Mouse (Mus musculus) ES-CJ7 (cell line): ENCODE results near the gene N6amt1.

Experiments used
- DNase-seq: peaks from one replicate; pipeline ENCODE4 v3.0.0; 2011; ENCODE audit warnings: low read depth, low spot score

N6amt1 gene

DNA sequence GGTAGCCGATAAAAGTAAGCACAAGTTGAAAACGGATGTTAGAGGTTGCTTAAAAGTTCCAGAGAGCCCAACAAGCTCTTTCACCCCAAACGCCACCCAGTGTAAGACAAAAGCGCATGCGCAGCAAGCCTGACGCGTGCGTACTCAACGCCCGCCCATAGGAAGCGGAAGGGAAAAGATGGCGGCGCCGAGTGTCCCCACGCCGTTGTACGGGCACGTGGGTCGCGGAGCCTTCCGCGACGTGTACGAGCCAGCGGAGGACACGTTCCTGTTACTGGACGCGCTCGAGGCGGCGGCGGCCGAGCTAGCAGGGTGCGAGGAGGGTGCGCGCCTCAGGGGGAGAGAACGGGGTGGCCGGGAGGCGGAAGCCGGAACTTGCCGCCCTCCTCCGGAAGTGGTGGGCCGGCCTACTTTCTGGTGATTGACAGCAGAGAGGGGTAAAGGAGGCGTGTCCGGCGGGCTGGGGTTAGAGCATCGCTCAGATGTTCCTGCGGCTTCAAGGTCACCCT is at the start of gene N6amt1:
Gene N6amt1 (plus strand): TSS at position 111 of the 509 bp plus-strand sequence.
- peak; percentile 97 for DNase-seq

DNA sequence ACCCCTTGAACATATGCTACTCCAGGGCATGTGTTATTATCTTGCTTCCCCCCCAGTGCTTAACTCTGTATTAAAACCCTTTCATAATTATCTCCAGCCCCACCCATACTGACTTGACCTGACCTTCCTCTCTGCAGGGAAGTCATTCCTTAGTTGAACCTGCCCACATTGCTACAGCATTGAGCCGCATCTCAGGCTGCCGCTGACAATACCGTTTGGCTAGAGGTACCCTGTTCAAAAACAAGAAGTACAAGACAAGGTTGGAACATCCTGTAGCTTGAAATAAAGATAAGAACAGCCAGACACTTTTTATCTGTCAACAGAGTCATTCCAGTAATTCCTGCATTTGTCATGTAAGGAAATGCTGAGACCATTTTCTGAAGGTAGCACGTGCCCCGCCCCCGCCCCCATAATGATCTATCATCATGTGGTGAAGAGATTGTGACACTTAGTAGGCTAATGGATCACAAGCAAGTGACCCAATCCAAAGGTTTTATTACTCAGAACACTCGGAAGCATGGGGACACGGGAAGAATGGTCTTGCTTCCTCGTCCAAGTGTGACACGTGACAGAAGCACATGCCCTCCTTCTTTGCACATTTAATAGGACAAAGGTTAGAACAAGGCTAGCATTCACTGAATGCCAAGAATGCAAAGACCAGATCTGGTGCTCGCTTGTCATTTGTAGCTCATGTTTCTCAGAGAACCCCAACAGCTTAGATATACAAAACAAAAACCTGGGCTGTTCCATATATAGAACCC is 48.6 kb upstream of the N6amt1 start:
- no peak for DNase-seq

DNA sequence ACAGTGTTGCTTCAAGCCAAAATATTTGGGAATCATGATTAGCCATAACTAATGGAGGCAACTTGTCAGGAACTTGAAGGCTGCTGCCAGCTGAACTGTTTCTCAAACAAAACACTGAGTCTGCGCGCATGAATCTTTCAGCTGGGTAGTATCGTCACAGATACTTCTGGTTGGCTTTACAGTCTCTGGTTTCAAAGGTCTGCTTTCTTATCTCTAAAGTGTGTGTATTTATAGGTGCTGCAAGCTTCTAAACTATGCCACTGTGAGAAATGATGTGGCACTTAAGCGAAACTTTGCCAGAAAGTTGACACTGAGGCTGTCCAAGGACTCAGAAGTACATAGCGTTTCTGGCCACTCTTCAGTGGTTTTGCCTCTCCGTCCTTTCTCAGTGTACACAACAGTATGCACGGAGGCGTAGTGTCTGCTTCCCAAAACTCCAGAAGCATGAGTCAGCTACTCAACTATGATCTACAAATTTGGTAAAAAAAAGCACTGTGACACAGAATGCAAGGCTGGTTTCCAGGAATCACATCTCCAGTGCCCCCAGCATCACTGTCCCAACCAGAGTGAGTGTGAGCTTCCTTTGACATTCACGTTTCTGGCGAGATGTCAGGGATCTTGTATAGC is 46.8 kb upstream of the N6amt1 start:
- DNase-seq = no peak

DNA sequence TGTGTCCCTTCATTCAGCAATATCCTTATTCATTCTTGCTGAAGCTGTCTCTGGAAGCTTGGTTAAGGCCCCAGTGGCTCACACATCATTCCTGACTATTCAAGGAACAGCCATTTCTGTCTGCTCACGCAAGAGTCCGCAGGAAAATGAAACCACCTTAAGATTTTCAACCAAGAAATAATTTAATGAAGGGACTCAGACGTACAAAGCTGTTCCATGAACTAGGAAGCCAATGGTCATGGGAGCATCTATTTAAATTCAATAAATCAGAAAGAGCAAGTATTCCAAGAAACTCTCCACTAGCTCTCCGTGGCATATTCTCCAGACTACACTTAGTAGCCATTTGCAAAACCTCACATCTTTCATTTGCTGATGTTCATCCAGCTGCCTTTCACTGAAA is 43.3 kb upstream of the N6amt1 start:
- no peak for DNase-seq

DNA sequence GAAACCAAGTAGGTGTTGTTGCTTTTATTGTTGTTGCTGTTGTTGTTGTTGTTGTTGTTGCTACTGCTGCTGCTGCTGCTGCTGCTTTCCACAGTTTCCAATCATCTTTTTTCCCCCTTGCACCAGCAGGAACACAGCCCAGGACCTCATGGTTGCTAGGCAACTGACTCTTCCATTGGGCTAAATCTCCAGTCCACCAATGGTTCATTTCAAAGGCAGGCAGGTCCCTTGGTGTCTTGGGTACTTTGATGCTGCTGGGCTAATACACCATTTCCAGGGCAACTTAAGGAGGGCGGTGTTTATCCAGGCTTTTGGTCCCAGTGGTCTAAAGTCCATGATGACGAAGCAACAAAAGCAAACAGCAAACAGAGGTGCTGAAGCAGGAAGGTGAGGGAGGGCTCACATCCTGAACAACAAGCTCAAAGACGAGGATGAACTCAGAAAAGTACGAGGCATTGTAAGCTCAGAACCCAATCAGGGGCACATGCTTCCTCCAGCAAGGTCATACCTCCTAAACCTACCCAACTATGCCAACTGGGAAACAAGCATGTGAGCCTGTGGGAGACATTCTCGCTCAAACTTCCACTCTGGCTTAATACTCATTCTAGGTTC is 35.7 kb upstream of the N6amt1 start:
- no peak for DNase-seq

DNA sequence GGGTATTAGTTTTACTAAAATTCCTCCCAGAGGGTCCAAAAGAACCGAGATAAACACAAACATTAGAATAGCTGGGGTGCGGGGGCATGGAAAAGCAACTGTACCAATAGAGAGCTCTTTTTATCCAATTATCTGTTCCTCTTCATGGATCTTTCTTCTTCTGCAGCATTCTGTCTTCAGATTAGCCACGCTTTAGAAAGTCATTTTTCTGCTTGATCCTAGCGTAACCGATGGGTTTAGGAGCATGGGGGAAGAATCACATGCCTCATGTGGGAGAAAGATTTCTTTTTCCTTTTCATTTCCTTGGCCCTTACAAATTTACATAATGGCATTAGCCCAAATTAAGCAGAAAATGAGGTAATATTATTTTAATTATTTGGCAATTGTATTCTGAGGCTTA is 35.0 kb upstream of the N6amt1 start:
- no peak for DNase-seq

DNA sequence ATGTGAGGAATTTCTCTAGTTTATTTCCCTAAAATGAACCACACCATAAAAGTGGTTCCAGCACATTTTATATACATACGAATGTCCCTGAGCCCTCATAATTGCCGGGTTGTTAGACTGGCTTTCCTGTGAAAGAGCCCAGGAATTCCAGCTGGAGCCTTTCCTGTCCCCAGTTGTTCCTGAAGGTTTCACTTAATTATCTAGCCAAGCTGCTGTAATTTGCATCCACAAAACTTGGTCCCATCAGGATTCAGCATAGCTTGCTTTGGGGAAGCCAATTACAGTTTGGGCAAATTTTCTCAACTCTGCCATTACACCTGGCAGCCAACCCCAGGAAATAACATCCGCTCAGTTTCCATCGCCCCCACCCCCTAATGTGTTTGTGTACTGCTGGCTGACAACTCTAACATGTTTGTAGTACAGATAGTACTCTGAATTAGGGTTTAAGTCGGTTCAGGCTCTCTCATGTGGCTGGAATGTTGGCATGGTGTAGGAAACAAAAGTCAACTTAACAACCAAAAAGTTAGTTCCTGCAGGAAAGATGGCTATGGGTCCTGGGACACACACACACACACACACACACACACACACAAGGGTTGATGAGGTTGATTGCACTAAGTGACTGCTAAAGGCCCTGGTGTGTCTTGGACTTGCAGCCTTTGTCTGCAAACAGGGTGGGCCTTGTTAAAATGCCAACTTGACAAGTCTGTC is 34.3 kb upstream of the N6amt1 start:
- no peak for DNase-seq

DNA sequence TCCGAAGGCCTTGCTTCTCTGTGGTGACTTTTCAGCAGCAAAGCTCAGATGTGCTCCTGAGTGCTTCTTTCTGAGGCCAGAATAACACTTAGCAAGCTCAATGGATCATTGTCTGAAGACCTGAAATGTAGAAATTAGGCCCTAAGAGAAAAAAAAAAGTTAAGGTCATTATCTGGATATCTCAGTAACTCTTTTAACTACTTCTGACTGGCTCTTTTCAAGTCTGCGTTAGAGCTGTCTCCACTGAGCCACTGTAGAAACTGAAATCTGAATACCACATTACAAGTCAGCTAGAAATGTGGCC is 33.8 kb upstream of the N6amt1 start:
- DNase-seq = no peak

DNA sequence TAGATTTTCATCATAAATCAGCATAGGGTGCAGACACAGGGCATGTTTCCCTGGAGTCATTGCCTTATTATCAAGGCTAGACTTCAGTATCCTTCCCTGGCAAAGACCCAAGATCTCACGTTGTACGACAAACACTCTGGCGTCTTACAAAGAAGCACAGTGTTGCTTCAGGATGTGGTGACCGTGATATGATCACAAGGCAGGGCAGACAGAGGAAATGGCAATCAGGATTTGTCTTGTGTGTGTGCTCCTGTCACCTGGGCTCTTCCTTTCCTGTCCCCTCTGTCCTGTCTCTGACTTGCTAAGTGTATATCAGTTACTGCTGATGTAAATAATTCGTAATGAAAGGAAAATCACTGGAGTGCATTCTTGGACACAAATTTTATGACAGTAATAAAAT is 29.4 kb upstream of the N6amt1 start:
- no peak for DNase-seq

DNA sequence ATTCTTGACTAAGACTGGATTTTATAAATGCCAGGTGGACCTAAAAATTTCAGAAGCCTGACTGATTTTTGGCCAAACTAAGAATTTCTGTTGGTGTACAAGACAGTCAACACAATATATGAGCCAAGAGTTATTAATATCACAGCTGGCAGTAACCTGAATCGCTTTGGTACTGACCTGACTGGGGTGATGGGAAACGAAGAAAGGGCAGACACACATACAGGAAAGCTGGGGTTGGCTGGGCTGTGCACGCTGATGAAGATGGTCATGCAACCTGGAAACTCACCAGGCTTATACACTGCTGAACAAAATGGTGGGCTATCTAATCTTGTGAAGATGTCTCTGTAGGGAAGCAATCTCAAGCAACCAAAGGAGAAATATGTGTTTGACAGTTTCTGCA is 24.0 kb upstream of the N6amt1 start:
- DNase-seq = no peak

DNA sequence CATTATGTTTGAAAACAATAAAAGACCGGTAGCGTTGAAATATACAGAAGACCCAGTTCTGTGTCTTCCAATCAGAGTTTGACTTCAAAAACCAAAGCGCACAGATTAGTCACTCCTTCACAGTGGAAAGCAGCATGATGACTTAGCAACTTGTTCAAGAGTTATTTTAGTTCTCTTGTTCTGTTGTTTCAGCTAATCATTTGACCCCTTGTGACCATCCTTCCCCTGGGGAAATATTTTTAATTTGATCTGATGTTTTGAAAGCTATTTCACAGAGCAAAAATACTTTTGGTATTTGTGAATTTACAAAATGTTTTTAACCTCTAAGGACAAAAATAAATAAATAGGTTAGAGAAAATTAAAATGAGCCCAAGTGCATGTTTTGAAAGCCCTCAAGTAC is 19.2 kb upstream of the N6amt1 start:
- DNase-seq = no peak

DNA sequence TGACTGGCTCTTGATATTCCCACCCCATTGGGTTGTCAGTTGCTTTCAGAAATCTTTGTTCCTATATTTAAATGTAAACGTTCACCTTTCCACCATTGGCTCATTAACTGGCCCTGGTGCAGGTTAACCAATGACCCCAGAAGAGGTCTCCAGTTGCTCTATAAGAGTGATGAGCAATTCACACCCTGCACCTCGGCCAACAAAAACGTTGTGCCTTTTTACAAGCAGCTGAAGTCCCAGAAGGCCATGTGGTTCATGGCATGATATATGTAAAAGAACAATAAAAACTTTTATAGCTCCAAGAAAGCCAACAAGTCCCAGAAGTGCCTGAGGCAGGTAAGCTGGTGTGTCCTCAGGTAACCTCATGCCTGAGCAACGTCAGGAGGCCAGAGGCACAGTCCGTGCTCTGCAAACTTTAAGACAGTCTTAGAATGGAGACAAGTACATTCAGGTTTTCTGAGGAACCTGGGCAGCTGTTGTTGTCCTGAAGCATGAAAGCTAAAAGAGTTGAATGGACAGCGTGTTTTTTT is 12.9 kb upstream of the N6amt1 start:
- DNase-seq = no peak

DNA sequence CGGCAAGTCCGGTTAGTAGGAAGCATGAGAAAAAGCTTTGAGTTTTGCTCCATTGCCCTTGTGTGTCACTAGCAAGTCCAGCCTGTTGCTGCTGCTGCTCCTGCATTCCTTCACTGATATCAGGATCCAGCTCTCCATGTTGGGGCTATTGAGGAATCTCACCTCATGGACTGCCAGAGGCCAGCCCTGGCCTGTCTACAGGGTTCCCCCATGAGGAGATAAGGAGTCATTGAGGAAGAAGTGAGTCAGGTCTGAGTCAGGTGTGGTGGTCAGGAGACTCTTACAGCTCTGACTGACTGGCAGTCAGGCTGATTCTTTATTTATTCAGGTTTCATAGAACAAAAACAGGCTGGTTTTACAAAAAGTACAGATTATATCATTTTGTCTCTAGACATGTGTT is 5.9 kb upstream of the N6amt1 start:
- DNase-seq = no peak

DNA sequence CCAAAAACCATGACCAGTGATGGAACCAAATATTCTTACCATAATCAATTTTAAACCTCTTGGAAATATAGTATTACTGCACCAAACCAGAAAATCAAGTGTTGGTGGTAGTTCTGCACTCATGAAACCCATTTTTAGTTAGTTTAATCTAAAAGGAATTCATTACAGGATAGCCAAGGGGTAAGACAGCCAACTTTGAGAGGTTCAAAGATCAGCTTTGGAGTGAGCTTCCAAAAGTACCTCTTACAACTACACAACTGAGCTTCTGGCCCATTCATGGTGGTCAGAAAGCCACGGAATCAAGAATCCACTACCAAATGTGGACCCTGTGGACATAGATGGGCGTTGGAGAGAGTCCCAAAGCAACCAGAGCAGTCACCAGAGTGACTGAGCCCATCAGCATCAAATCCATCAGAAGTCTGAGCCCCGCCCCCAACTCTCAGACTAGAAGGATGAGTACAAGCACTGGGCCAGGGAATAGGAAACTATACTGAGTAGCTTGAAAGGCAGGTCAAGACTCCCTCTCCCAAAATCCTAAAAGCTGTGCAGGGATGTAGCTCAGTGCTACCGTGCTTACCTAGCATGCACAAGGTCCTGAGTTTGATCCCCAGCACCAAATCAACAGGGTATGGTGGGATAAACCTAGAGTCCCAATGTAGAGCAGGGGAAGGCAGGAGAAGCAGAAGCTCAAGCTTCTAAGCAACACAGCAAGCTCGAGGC is 2.4 kb upstream of the N6amt1 start:
- no peak for DNase-seq

DNA sequence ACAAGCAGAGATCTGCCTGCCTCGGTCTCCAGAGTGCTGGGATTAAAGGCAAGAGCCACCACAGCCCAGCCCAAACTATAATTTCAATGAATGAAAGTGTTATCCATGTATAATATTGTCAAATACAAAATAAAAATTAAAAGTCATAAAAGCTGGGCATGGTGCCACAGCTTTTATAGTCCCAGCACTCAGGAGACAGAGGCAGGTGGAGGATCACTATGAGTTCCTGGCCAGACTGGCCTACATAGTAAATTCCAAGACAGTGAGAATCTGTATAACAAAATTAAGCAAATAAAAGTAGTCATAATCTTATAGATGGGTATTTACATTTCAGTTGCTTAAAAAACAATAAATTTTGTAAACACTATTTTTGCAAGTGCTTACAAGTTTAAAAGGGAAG is 380 bp upstream of the N6amt1 start:
- no peak for DNase-seq

DNA sequence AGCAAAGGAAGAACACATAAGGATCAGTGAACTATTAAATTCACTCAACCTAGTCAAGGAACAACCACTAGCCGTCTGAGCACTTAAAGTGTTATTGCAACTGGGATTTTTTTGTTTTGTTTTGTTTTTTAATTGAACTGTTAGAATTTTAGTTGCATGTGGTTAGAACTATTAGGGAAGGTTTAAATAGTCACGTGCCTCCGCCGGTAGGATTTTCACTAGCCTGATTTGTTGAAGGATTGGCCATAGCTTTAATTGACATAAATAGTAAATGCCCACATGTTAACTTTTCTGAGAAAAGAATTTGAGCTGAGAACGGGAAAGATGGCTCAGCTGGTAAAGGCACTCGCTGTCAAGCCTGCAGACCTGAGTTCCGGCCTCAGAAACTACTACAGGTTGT is 763 bp downstream of the N6amt1 start:
- no peak for DNase-seq

DNA sequence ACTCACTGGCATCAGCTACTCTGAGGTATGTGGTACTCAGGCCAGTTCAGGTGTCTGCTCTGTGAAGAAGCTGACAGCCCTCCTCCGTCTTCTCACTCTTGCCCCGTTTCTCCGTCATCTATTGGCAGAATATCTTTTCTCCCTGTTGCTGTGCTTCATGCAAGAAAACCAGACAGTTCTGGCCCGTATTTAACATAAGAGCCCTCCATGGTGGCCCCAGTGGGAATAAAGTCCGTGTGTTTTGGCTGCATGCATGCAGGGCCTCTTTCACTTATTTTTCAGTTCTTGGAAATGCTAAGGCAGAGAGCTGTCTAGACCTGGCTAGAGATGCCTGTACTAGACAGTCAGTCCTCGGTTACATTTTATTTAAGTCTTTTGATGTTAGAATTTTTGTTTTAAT is 6.1 kb downstream of the N6amt1 start:
- DNase-seq = no peak

DNA sequence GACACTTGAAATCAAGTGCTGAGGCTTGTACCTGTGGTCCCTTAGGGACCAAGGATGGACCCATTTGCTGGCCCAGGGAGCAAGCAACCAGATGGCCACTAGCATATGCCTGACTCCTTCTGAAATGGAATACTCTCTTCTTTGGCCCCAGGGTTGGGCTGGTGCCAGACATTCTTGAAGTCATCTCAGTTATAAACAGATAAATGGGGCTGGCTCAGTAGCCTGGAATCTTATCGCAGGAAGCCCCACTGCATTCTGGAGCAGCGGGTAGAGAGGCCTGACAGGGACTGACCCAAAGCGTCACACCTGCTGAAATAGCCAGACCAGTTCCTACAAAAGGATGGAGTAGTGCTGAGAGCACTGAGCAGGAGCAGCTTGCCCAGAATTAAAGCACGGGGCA is 10.2 kb downstream of the N6amt1 start:
- no peak for DNase-seq

DNA sequence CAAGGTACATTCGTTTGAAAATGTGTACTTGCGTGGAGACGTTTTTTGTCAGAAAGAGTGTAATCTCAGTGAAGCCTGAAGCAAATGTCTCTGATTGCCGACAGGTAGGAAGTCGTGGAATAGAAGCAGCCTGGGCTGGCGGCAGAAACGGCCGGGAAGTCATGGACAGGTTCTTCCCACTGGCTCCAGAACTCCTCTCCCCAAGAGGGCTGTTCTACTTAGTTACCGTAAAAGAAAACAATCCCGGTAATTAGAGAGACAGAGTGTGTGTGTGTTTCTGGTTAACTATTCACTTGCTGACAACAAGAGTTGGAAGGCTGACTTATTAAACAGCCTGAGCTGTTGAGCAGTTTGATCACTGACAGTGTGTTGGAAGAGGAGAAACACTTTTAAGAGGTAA is 12.1 kb downstream of the N6amt1 start:
- DNase-seq = no peak

DNA sequence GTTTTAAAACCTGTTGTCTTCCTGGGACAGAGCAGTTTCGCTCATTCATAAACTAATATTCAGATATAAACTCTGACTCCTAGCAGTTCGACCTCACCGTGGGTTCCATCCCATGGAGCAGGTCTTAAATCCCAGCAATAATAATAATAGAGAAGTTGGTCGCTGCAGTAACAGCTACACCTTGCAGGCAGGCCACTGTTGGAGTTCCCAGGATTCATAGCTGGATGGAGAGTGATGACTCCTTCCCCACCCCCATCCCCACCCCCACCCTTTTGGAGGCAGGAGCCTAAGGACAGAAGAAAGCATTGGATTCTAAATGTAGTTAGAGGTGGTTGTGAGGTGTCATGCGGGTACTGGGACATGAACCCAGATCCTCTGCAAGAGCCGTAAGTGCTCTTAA is 12.5 kb downstream of the N6amt1 start:
- no peak for DNase-seq

DNA sequence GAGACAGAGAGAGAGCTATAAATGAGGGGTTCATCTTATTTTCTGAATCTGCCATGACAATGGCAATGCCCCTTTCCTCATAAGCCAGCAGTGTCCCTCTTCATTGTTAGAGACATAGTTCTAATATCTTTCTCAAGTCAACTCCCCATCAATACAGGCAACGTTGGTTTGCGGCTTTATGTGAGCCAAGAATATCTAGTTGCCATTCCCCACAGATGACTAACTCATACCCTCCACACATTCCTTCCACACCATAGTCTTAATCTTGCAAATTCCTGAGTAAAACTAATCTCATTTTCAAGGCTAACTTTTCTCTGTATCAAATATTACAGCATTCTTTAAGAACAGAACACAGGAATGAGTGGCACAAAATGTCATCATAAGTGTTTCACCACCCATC is 29.0 kb downstream of the N6amt1 start:
- no peak for DNase-seq

DNA sequence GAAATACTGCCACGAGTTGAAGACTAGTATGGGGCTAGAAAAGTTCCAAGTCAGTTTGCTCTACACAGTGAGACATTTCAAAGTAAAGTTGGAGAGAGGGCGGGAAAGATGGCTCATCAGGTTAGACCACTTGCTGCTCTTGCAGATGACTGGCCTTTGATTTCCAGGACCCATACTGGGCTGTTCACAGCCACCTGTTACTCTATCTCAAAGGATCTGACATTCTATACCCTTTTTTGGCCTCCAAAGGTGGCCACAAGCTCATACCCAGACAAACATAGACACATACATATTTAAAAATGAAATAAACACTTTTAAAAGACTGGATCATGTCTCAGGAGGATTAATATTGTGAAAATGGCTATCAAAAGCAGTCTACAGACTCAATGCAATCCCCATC is 30.4 kb downstream of the N6amt1 start:
- no peak for DNase-seq
